Comparison of ENCODE assay signal across 35 mouse cellular contexts in genomic region chr12:82762046-82762445, GRCm38 (mm10).
"Had no signal": no experiment of that assay in that cellular context is flagged by ENCODE, and none has a peak within 500 bp of the region (broad histone marks: within the 10 kb centered on the region; RNA-seq: fewer than 3 reads in every experiment).

No protein-coding gene starts in this region.

- H3K4me1 ChIP-seq: hindbrain, embryonic 10.5 days; hindbrain, embryonic 12.5 days; hindbrain, embryonic 13.5 days; intestine, embryonic 15.5 days; kidney, embryonic 15.5 days had no signal

- H3K4me2 ChIP-seq: heart, embryonic 11.5 days; heart, embryonic 12.5 days; heart, embryonic 13.5 days; heart, embryonic 15.5 days; hindbrain, embryonic 12.5 days; hindbrain, embryonic 13.5 days; hindbrain, embryonic 14.5 days; hindbrain, embryonic 15.5 days; intestine, embryonic 15.5 days; kidney, embryonic 15.5 days had no signal

- DNase-seq: heart, postnatal 10 days; heart, postnatal 14 days; heart, postnatal 36 days; heart, postnatal 4 days; kidney, adult 11 months; kidney, adult 18-20 months; kidney, adult 2 months; kidney, adult 8-10 months; kidney, adult 9 months; kidney, postnatal 10 days; kidney, postnatal 14 days; kidney, postnatal 25 days; kidney, postnatal 36 days; kidney, postnatal 4 days; layer of hippocampus, adult 9-11 months; layer of hippocampus, postnatal 36 days had no signal

- H3K27ac ChIP-seq: heart, embryonic 10.5 days; heart, embryonic 13.5 days; heart, embryonic 15.5 days; hindbrain, embryonic 10.5 days; hindbrain, embryonic 12.5 days; hindbrain, embryonic 13.5 days; hindbrain, embryonic 14.5 days; hindbrain, embryonic 15.5 days; hindbrain, postnatal 0 days; intestine, embryonic 15.5 days; kidney, embryonic 15.5 days; kidney, postnatal 0 days; layer of hippocampus, adult 2 months had no signal

- ATAC-seq: hindbrain, embryonic 16.5 days; hindbrain, postnatal 0 days; inflammation-experienced regulatory T-cells, adult 6 months; intestine, embryonic 15.5 days; intestine, embryonic 16.5 days; intestine, postnatal 0 days had no signal

- H3K36me3 ChIP-seq: heart, embryonic 10.5 days; heart, embryonic 13.5 days; heart, embryonic 15.5 days; hindbrain, embryonic 10.5 days; hindbrain, embryonic 12.5 days; hindbrain, embryonic 13.5 days; hindbrain, embryonic 15.5 days; intestine, embryonic 15.5 days; kidney, embryonic 15.5 days had no signal

- H3K9me3 ChIP-seq: heart, embryonic 10.5 days; heart, embryonic 12.5 days; heart, embryonic 13.5 days; heart, embryonic 15.5 days; hindbrain, embryonic 10.5 days; hindbrain, embryonic 12.5 days; hindbrain, embryonic 15.5 days; intestine, embryonic 15.5 days; kidney, embryonic 15.5 days had no signal

- H3K27me3 ChIP-seq: heart, embryonic 12.5 days; heart, embryonic 13.5 days; heart, embryonic 15.5 days; hindbrain, embryonic 12.5 days; hindbrain, embryonic 13.5 days; hindbrain, embryonic 15.5 days; intestine, embryonic 15.5 days; kidney, embryonic 15.5 days had no signal

- H3K9ac ChIP-seq: heart, embryonic 12.5 days; heart, embryonic 13.5 days; heart, embryonic 15.5 days; hindbrain, embryonic 12.5 days; hindbrain, embryonic 13.5 days; hindbrain, embryonic 14.5 days; hindbrain, embryonic 15.5 days; intestine, embryonic 15.5 days; kidney, embryonic 15.5 days had no signal

- H3K4me3 ChIP-seq: heart, embryonic 10.5 days; heart, embryonic 12.5 days; heart, embryonic 13.5 days; heart, embryonic 15.5 days; hindbrain, embryonic 10.5 days; hindbrain, embryonic 12.5 days; hindbrain, embryonic 13.5 days; hindbrain, embryonic 15.5 days; intestine, embryonic 15.5 days; kidney, embryonic 15.5 days; layer of hippocampus, adult 2 months had no signal
